Mouse (Mus musculus) layer of hippocampus, postnatal 36 days (tissue): ENCODE results near the gene Eef2k. TPM values are rescaled to one million over a fixed set of nuclear protein-coding genes. Genes with fewer than 3 reads are reported as not detected.
"Not testable (repeated sequence)": the region's sequence is repeated elsewhere in the genome, so short reads cannot be mapped to it uniquely, and the experiment has no call there.

Experiments used
- DNase-seq, 2 experiments: peaks; one replicate each; pipeline ENCODE4 v3.0.0; 2022
- total RNA-seq, 2 experiments: library from RNA; stranded (reverse); gene quantifications; 2 replicates each; pipeline ENCODE4 v1.2.3; 2021

The Eef2k gene
- total RNA-seq, 2 experiments from 2014 or later: 24.8 to 26.7 TPM

DNA sequence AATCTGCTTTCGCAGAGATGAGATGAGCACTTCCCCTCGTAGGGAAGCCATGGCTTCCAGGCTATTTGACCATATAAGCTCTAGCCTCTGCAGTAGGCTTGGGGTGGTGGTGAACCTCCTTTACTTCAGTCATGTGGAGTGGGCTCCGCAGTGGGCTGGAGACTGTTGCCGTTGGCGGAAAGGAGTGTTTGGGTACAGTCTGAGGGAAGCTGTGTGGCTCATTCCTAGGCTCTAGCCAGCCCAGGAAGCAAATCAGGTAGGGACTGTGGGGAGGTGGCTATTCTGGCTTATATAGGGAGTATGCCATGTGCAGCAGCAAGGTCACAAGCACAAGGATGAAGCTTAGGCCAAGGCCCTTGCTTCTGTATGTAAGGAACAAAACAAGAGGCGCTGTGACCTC lies 98.6 kb downstream of the Eef2k start:
- DNase-seq: no peak

DNA sequence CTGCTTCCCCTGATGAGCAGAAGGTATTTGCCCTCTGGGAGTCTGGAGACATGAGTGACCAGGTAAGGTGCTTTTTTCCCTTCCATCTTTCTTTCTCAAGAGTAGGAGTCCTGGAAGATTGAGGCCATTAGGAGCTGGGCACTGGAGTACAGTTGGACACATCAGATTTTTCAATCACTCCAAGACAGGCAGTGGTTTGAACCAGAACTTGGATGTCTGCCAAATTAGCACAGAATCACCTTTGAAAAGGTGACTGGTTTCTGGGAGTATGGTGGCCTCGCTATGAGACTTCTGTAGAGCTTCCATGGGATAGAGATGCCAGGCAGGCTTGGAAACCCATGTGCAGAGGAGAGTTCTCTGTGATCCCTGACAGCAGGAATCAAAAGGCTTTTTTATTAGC lies 99.9 kb downstream of the Eef2k start:
- DNase-seq: no peak

DNA sequence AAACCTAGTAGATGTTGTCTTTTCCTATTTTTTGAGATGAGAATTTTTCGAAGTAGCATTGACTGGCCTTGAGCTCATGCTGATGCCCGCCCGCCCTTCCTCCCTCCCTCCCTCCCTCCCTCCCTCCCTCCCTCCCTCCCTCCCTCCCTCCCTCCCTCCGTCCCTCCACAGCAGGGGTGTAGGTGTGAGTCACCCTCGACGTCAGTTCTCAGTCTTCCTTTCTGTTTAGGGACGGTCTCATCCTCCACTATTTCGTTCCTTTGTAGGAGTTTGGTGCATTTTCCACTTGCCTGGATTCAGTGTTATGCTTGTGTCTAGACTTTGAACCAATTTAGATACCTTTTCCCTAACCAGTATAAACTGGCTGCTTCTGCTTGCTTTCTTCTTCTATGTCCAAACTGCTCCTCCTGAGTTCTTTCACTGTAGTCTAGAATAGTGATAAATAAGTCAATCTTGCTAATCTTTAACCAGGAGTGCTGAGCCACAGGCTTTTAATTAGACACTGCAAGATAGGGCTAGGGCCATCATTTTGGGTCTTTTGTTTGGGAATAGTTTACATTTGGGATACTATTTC lies 101.4 kb downstream of the Eef2k start:
- no peak for DNase-seq

GRCm38 (mm10) chr7:120953591-120953990 lies 111.0 kb downstream of the Eef2k start:
- DNase-seq: not testable (repeated sequence)

Other genes with a start within 250 kb of the Eef2k start
- 100 to 1,000 TPM; 224 to 229 TPM for gene Uqcrc2, start 207.7 kb upstream of the Eef2k start, total RNA-seq
- not detected for gene Pdzd9, start 172.5 kb upstream of the Eef2k start, total RNA-seq
- gene Mosmo, start 165.2 kb upstream of the Eef2k start, total RNA-seq: 10 to 100 TPM; 81.3 to 83.1 TPM
- gene Vwa3a, start 103.5 kb upstream of the Eef2k start, total RNA-seq: 10 to 100 TPM; 14.1 to 16.0 TPM
- not detected for gene Gm5737, start 30.5 kb upstream of the Eef2k start, total RNA-seq
- gene Polr3e, start 74.9 kb downstream of the Eef2k start, total RNA-seq: 10 to 100 TPM; 25.7 to 26.6 TPM
- gene Cdr2, start 139.5 kb downstream of the Eef2k start, total RNA-seq: 1 to 10 TPM; 4.6 to 5.6 TPM
- 1 to 10 TPM; 1.8 to 2.0 TPM for gene Mfsd13b, start 139.7 kb downstream of the Eef2k start, total RNA-seq
- 10 to 100 TPM; 79.8 to 85.9 TPM for gene Mettl9, start 191.6 kb downstream of the Eef2k start, total RNA-seq
- under 1 TPM in 1 of 2 experiments, not detected in 1; 0.20 TPM for gene Igsf6, start 231.7 kb downstream of the Eef2k start, total RNA-seq
- gene Otoa, start 238.8 kb downstream of the Eef2k start, total RNA-seq: under 1 TPM; 0.32 to 0.51 TPM